Mouse (Mus musculus) liver, embryonic 12.5 days (tissue): Measurements from ENCODE around the gene Hdac9. TPM values are rescaled to one million over a fixed set of nuclear protein-coding genes. Genes with fewer than 3 reads are reported as not detected.

Experiments
- ATAC-seq: fragments of 200-750 bp; cut with Nextera tagmentation; 2 replicates; pipeline ENCODE4 v1.8.0; 2017; ENCODE audit warnings: moderate number of reproducible peaks, mild to moderate bottlenecking, moderate library complexity
- H3K27ac ChIP-seq: fragments of 300-500 bp; sonication (generic); 2 replicates; pipeline ENCODE4 v1.5.1; 2016; ENCODE audit warnings: mild to moderate bottlenecking
- H3K27me3 ChIP-seq: fragments of 300-500 bp; sonication (generic); replicated peaks from 2 replicates; pipeline ENCODE4 v1.6.1; 2016; ENCODE audit warnings: mild to moderate bottlenecking, moderate library complexity
- H3K36me3 ChIP-seq: fragments of 300-500 bp; sonication (generic); 2 replicates; pipeline ENCODE4 v1.6.1; 2016; ENCODE audit warnings: mild to moderate bottlenecking, moderate library complexity
- H3K4me1 ChIP-seq: fragments of 300-500 bp; sonication (generic); 2 replicates; pipeline ENCODE4 v1.6.1; 2016
- H3K4me2 ChIP-seq: fragments of 300-500 bp; sonication (generic); 2 replicates; pipeline ENCODE4 v1.6.1; 2016; ENCODE audit warnings: mild to moderate bottlenecking, moderate library complexity
- H3K4me3 ChIP-seq: fragments of 300-500 bp; sonication (generic); 2 replicates; pipeline ENCODE4 v1.5.1; 2016; ENCODE audit warnings: mild to moderate bottlenecking, moderate library complexity
- H3K9ac ChIP-seq: fragments of 300-500 bp; sonication (generic); 2 replicates; pipeline ENCODE4 v1.6.1; 2016; ENCODE audit warnings: mild to moderate bottlenecking, moderate library complexity
- H3K9me3 ChIP-seq: fragments of 300-500 bp; sonication (generic); replicated peaks from 2 replicates; pipeline ENCODE4 v1.6.1; 2016; ENCODE audit warnings: mild to moderate bottlenecking, moderate library complexity
- WGBS: fragments of 180-500 bp; shearing (Covaris S2); methylation state at CpG from one replicate; pipeline ENCODE4 v1.1.7; 2016; ENCODE audit not compliant: insufficient replicate concordance; 5-methylcytosine and 5-hydroxymethylcytosine counted together
- polyA plus RNA-seq: library from polyadenylated mRNA; unstranded; fragments of >200 nt; fragmentation: Nextera tagmentation; extraction: Ambion mirVana; gene quantifications from 2 replicates; pipeline ENCODE4 v1.2.1, GENCODE M21; 2016

Gene Hdac9
- polyA plus RNA-seq, 1 experiment from 2014 or later = 1.5 TPM

DNA sequence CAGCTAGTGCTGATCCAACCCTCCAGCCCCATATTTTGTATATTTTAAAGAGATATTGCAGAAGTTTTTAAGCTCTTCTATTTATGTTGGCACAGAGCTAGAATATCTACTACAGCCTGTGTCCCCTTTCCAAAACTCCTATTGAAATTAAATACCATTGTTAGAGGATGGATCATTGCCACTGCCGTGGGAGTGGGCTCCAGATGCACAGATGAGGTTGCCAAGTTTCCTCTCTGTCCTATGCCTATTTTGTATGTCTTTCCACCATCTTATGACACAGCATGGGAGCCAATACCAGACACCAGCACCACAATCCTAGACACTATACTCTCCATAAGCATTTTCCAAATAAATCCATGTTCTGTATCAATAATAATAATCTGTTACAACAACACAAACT lies 743.9 kb downstream of the Hdac9 start:
- no peak overlapping the region for H3K4me3 ChIP-seq
- no peaks in the 10 kb centered on the region for H3K9me3 ChIP-seq
- H3K27me3 ChIP-seq = no peaks in the 10 kb centered on the region
- H3K4me2 ChIP-seq = no peak overlapping the region
- no peak overlapping the region for H3K27ac ChIP-seq
- no peaks in the 10 kb centered on the region for H3K4me1 ChIP-seq
- 48% methylated on average over 1 of the region's 1 CpGs for WGBS
- H3K9ac ChIP-seq = no peak overlapping the region
- no peak for ATAC-seq
- no peaks in the 10 kb centered on the region for H3K36me3 ChIP-seq

DNA sequence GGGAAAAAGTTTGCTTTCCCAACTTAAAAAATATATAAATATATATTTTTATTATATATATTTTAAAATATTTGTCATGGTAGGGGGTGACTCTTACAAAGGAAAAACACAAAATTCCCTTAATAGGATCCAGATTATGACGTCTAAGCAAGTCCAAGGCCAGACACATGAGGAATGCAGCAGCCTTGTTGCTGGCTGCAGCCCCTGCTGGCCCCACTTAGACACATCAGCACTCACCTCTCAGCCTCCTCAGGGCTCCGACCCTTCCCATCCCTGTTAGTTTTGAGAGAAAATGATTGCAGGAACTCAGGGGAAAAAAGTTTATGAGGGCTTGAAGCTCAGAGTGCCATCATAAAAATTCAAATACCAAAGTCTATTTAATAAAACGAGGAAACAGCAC lies 746.3 kb downstream of the Hdac9 start:
- H3K36me3 ChIP-seq = no peaks in the 10 kb centered on the region
- H3K4me1 ChIP-seq = no peaks in the 10 kb centered on the region
- ATAC-seq = no peak
- no peaks in the 10 kb centered on the region for H3K27me3 ChIP-seq
- no peak overlapping the region for H3K27ac ChIP-seq
- H3K9me3 ChIP-seq = no peaks in the 10 kb centered on the region
- no peak overlapping the region for H3K4me2 ChIP-seq
- no peak overlapping the region for H3K4me3 ChIP-seq
- 54% methylated on average over 3 of the region's 3 CpGs for WGBS
- no peak overlapping the region for H3K9ac ChIP-seq

DNA sequence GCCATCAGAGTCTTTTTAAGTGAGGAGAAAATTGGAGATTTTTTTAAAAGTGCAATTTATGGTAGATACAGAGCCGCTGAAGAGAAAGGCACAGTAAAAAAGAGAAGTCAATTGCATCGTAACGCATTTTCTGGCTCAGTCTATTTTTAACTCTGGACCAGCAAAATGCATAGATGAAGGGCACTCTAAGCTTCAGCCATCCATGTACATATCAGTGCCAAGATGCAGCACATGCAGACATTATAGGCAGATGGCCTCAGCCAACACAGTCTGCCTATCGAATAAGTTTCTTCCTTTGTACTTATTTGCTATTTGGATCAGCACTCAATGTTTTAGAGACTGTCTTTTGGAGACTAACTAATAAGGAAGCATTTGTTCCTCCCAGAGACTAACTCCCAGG lies 751.2 kb downstream of the Hdac9 start:
- ATAC-seq = no peak
- H3K4me2 ChIP-seq = no peak overlapping the region
- H3K36me3 ChIP-seq = no peaks in the 10 kb centered on the region
- H3K9ac ChIP-seq = no peak overlapping the region
- no peaks in the 10 kb centered on the region for H3K4me1 ChIP-seq
- no peak overlapping the region for H3K27ac ChIP-seq
- 58% methylated on average over 4 of the region's 4 CpGs for WGBS
- no peak overlapping the region for H3K4me3 ChIP-seq
- no peaks in the 10 kb centered on the region for H3K27me3 ChIP-seq
- no peaks in the 10 kb centered on the region for H3K9me3 ChIP-seq

DNA sequence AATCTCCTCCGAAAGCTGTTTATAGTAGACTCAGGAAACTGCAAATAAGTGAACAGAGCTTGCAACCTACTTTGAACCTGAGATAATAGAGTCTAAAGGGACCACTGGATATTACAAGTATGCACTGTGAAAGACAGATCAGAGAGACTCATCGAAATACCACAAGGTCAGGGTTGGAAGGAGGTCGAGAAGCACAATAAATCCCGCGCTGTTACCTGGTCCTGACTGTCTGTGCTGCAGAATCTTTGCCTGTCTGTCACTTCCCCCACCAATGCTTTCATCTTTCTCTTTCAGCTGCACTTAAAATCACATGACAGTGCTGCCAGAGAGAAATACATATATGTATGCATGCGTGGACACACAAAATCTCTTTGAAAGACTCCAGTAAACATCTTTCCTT lies 760.6 kb downstream of the Hdac9 start:
- no peak overlapping the region for H3K27ac ChIP-seq
- no peak overlapping the region for H3K9ac ChIP-seq
- H3K27me3 ChIP-seq = no peaks in the 10 kb centered on the region
- H3K4me1 ChIP-seq = no peaks in the 10 kb centered on the region
- no peak overlapping the region for H3K4me2 ChIP-seq
- H3K9me3 ChIP-seq = no peaks in the 10 kb centered on the region
- H3K36me3 ChIP-seq = no peaks in the 10 kb centered on the region
- ATAC-seq = no peak
- no peak overlapping the region for H3K4me3 ChIP-seq
- WGBS = 77% methylated on average over 6 of the region's 6 CpGs

DNA sequence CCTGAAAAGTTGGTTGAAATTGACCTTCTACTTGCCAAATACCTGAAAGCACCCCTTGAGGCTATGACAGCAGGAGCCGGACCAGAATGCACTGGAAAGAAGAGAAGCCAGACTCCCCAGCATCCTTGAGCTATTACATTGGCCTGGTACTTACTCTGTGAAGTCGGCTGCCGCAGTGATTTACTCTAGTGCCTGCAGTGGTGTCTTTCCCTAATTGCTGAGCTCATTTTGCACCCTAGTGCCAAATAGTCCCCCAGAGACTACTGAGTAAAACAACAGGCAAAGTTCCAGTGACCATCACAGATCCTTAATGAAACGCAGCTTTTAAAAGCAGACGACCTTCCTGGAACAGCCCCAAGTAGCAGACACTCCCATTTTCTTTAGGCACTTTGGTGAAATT lies 761.2 kb downstream of the Hdac9 start:
- Histone ChIP-seq H3K27ac (no peak overlapping the region), H3K4me2 (no peak overlapping the region), H3K36me3 (no peaks in the 10 kb centered on the region), H3K9me3 (no peaks in the 10 kb centered on the region), H3K27me3 (no peaks in the 10 kb centered on the region), H3K4me1 (no peaks in the 10 kb centered on the region), H3K4me3 (no peak overlapping the region), H3K9ac (no peak overlapping the region)
- 62% methylated on average over 5 of the region's 5 CpGs for WGBS
- ATAC-seq = no peak

DNA sequence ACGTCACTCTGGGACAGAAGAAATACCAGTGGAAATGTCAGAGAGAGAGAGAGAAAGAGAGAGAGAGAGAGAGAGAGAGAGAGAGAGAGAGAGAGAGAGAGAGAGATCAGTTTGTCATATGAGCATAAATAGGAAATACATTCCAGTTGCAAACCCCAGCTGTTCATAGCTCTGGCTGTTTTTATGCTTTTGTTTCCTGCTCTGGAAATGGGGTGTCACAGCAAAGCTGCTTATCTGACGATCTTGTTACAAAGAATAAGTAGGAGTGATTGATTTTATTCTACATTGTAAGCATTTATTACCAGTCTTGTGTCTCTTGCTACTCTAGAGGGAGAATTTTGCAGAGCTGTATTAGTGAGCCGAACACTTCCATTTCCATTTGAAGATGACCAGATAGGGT lies 762.1 kb downstream of the Hdac9 start:
- Histone ChIP-seq H3K9ac (no peak overlapping the region), H3K27me3 (no peaks in the 10 kb centered on the region), H3K36me3 (no peaks in the 10 kb centered on the region), H3K4me1 (no peaks in the 10 kb centered on the region), H3K4me3 (no peak overlapping the region), H3K4me2 (no peak overlapping the region), H3K27ac (no peak overlapping the region), H3K9me3 (no peaks in the 10 kb centered on the region)
- no peak for ATAC-seq
- whole genome bisulfite sequencing = 52% methylated on average over 3 of the region's 3 CpGs

DNA sequence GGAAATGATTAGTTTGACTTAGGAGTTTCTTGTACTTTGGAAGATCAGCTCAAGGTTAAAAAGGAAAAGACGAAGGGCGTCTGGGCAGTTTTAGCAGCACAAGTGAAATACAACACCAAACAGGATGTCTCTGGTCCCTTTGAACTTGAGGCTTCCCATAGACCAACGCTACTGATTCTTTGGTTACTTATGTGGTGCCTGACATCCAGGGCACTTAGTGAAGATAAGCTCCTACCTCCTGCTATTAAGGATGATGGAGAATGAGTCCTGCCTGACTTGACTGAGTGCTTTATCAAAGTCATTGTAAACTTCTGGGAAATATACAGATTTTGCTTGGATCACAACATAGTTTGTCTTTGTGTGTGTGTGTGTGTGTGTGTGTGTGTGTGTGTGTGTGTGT lies 765.6 kb downstream of the Hdac9 start:
- no peak overlapping the region for H3K4me2 ChIP-seq
- WGBS = 36% methylated on average over 3 of the region's 3 CpGs

DNA sequence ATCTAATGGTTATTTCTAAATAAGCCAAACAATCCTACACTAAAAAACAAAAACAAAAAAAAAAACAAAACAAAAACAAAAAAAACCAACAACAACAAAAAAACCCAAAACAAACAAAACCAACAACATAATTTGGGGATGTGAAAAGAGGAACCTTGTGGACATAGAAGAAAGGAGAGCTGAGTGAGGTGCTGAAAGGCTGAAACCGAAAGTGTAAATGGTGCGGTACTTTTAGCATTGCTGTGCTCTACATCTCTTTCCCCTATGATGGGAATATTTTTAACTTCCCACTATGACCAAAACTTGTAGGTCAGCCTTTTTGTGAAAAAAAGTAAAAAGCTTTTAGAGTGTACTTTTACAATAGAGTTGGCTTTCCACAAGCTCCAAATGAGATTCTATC lies 774.2 kb downstream of the Hdac9 start:
- ATAC-seq = no peak
- Histone ChIP-seq H3K36me3 (no peaks in the 10 kb centered on the region), H3K27ac (no peak overlapping the region), H3K9ac (no peak overlapping the region), H3K4me2 (no peak overlapping the region), H3K4me1 (no peaks in the 10 kb centered on the region), H3K9me3 (no peaks in the 10 kb centered on the region), H3K27me3 (no peaks in the 10 kb centered on the region), H3K4me3 (no peak overlapping the region)
- 54% methylated on average over 2 of the region's 2 CpGs for WGBS

More for the DNA sequence above, 765.6 kb downstream of the Hdac9 start:
- no peaks in the 10 kb centered on the region for H3K9me3 ChIP-seq
- H3K27ac ChIP-seq = no peak overlapping the region
- no peaks in the 10 kb centered on the region for H3K36me3 ChIP-seq
- H3K4me1 ChIP-seq = no peaks in the 10 kb centered on the region
- no peaks in the 10 kb centered on the region for H3K27me3 ChIP-seq
- no peak for ATAC-seq
- no peak overlapping the region for H3K9ac ChIP-seq
- H3K4me3 ChIP-seq = no peak overlapping the region

DNA sequence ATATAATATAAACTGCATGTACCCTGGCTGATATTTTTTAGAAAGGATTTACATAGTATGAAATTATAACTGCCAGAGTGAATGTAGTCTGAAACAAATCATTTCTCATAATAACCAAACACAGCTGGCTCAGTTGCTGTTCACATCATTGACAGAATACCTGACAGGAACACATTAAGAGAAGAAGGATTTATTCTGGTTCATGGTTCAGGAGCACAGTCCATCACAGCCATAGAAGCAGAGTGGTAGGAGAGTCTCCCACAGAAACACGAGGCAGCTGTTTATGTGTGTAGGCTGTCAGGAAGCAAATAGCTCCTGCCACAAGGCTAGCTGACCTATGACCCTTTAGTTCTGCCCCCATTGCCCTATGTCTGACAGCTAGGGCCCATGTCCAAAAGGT lies 803.6 kb downstream of the Hdac9 start:
- H3K4me2 ChIP-seq = no peak overlapping the region
- no peaks in the 10 kb centered on the region for H3K36me3 ChIP-seq
- no peaks in the 10 kb centered on the region for H3K27me3 ChIP-seq
- no peak for ATAC-seq
- H3K4me1 ChIP-seq = no peaks in the 10 kb centered on the region
- H3K9ac ChIP-seq = no peak overlapping the region
- 26% methylated on average over 1 of the region's 1 CpGs for WGBS
- H3K4me3 ChIP-seq = no peak overlapping the region
- H3K9me3 ChIP-seq = no peaks in the 10 kb centered on the region
- H3K27ac ChIP-seq = no peak overlapping the region

DNA sequence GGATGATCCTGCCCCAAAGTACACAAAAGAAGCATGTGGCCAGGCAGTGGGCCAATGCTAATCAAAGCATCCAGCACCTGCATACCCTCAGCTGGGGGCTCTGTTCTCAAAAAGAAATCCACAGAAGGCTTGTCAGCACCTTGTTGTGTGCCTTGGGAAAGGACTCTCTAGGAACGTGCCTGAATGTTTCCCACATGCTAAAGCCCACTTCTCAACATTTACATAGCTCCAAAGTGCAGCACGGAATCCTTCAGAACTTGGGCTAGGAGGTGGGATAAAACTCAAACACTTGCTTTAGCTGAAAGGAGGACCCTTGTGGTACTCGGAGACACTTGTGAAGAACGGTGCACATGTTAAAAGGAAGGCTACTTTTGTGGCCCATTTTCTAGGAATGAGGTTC lies 823.9 kb downstream of the Hdac9 start:
- Histone ChIP-seq H3K9ac (no peak overlapping the region), H3K4me1 (no peaks in the 10 kb centered on the region), H3K4me3 (no peak overlapping the region), H3K36me3 (no peaks in the 10 kb centered on the region), H3K27ac (no peak overlapping the region), H3K4me2 (no peak overlapping the region), H3K27me3 (no peaks in the 10 kb centered on the region), H3K9me3 (no peaks in the 10 kb centered on the region)
- WGBS = 78% methylated on average over 4 of the region's 4 CpGs
- no peak for ATAC-seq

DNA sequence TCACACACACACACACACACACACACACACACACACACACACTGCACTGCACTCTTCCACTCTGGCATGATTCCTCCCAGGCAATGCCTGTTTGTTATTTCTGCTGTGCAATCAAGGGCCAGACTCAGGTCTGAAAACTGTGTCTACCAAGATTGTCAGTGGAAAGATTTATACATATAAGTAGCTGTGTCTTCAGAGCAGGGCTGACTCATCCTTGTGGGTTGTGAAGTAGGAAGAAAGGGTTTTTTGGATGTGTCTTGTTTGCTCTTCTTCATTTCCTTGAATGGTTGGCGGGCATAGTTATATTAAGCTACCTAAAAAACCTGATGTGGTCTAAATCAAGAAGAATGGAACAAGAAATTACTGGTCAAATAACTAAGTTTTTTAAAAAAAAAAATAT lies 825.0 kb downstream of the Hdac9 start:
- no peak for ATAC-seq
- no peak overlapping the region for H3K4me3 ChIP-seq
- no peaks in the 10 kb centered on the region for H3K27me3 ChIP-seq
- no peaks in the 10 kb centered on the region for H3K4me1 ChIP-seq
- WGBS = 71% methylated on average over 1 of the region's 1 CpGs
- no peaks in the 10 kb centered on the region for H3K36me3 ChIP-seq
- H3K9me3 ChIP-seq = no peaks in the 10 kb centered on the region
- no peak overlapping the region for H3K4me2 ChIP-seq
- no peak overlapping the region for H3K27ac ChIP-seq
- H3K9ac ChIP-seq = no peak overlapping the region

DNA sequence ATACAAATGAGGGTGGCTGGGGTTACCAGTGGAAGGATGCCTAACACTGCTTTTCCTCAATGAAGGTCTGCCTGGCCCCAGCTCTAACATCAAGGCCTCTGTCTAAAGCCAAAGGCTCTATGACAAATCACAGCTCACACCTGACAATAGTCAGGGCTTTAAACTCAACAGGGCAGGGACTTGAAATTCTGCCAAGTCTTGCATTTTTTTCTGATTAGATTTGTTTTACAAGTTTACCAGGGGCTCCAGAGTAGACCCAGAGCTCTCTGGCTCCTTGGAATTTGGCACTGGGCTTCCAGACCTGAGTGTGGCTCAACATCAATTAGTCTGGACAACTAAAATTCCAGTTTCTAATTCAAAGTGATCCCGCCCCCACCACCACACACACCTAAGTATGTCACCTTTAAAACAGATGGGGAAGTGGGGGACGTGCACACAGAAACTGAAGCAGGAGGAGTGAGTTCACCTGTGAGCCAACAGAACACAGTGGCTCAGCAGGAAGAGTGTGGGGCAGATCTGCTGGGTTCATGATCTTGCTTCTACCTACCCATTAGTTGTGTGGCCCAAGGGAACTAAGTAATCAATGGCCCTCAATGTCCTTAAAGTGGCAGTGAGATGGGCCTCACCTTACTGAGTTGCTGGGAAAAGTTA lies 829.5 kb downstream of the Hdac9 start:
- ATAC-seq = no peak
- Histone ChIP-seq H3K27ac (no peak overlapping the region), H3K4me3 (no peak overlapping the region), H3K27me3 (no peaks in the 10 kb centered on the region), H3K4me2 (no peak overlapping the region), H3K9me3 (no peaks in the 10 kb centered on the region), H3K9ac (no peak overlapping the region), H3K36me3 (no peaks in the 10 kb centered on the region), H3K4me1 (no peaks in the 10 kb centered on the region)
- 59% methylated on average over 2 of the region's 2 CpGs for WGBS

DNA sequence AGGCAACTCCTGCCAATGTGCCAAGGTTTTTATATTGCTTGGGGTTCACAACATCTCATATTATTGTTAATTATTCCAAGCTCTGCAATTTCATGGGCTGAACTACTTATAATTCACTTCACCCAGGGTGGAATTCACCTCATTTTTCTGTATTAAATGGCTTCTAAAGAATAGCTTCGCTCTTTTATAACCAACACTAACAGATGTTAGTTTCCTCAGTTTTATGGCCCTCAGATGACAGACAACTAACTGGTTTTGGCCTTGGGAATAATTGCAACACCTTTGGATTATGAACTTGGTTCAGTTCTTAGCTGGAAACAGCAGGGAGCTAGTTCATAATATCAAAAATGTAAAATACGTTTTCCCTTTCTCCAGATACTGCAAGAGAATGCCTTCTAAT lies 839.9 kb downstream of the Hdac9 start:
- no peaks in the 10 kb centered on the region for H3K27me3 ChIP-seq
- no peak for ATAC-seq
- H3K9ac ChIP-seq = no peak overlapping the region
- H3K27ac ChIP-seq = no peak overlapping the region
- H3K4me3 ChIP-seq = no peak overlapping the region
- H3K36me3 ChIP-seq = no peaks in the 10 kb centered on the region
- 75% methylated on average over 2 of the region's 2 CpGs for WGBS
- no peak overlapping the region for H3K4me2 ChIP-seq
- H3K4me1 ChIP-seq = no peaks in the 10 kb centered on the region
- no peaks in the 10 kb centered on the region for H3K9me3 ChIP-seq
